Mouse (Mus musculus): ENCODE data around the gene Rab25.

GRCm38 (mm10) chr3:88555069-88555605 lies 7.0 kb upstream of the Rab25 start:
- TF ChIP-seq POLR2A (IDR thresholded peaks at IDR 0.05; ENCODE audit: control insufficient read depth, extremely low read depth, insufficient read depth, low read length, poor library complexity) (no peak), CTCF (IDR thresholded peaks at IDR 0.05; ENCODE audit: borderline replicate concordance, control insufficient read depth, extremely low read depth, insufficient read depth, low read length, poor library complexity) (no peak)

Measured in thymus, adult 2 months (tissue).